Mouse (Mus musculus) hindbrain, postnatal 0 days (tissue): Measurements from ENCODE around the gene Asb11. TPM values are rescaled to one million over a fixed set of nuclear protein-coding genes. Genes with fewer than 3 reads are reported as not detected.

Experiments
- ATAC-seq: fragments of 200-750 bp; cut with Nextera tagmentation; 2 replicates; pipeline ENCODE4 v1.8.0; 2017; ENCODE audit warnings: mild to moderate bottlenecking, moderate TSS enrichment, moderate library complexity
- DNase-seq: peaks from one replicate; pipeline ENCODE4 v3.0.0-alpha.2; 2015; ENCODE audit warnings: low spot score
- H3K27ac ChIP-seq: fragments of 300-500 bp; sonication (generic); 2 replicates; pipeline ENCODE4 v1.5.1; 2014; ENCODE audit warnings: mild to moderate bottlenecking
- H3K27me3 ChIP-seq: fragments of 300-500 bp; sonication (generic); 2 replicates; pipeline ENCODE4 v1.6.1; 2014; ENCODE audit warnings: low read length, mixed read lengths; ENCODE audit not compliant: insufficient read depth
- H3K36me3 ChIP-seq: fragments of 300-500 bp; sonication (generic); 2 replicates; pipeline ENCODE4 v1.6.1; 2014; ENCODE audit warnings: low read length, mixed read lengths; ENCODE audit not compliant: insufficient read depth
- H3K4me1 ChIP-seq: fragments of 300-500 bp; sonication (generic); 2 replicates; pipeline ENCODE4 v1.6.1; 2014; ENCODE audit warnings: antibody characterized with exemption, low read length, mixed read lengths; ENCODE audit not compliant: insufficient read depth
- H3K4me2 ChIP-seq: fragments of 300-500 bp; sonication (generic); 2 replicates; pipeline ENCODE4 v1.6.1; 2014; ENCODE audit warnings: low read depth, mild to moderate bottlenecking, low read length, moderate library complexity, mixed read lengths
- H3K4me3 ChIP-seq: fragments of 300-500 bp; sonication (generic); 2 replicates; pipeline ENCODE4 v1.5.1; 2014; ENCODE audit warnings: low read length
- H3K9ac ChIP-seq: fragments of 300-500 bp; sonication (generic); replicated peaks from 2 replicates; pipeline ENCODE4 v1.6.1; 2014; ENCODE audit warnings: mild to moderate bottlenecking, low read length, moderate library complexity, mixed read lengths
- H3K9me3 ChIP-seq: fragments of 300-500 bp; sonication (generic); 2 replicates; pipeline ENCODE4 v1.6.1; 2016; ENCODE audit warnings: low read length, mixed read lengths
- CTCF ChIP-seq: IDR thresholded peaks from 2 replicates; pipeline ENCODE4 v1.5.1; 2016; ENCODE audit warnings: antibody characterized with exemption, control low read depth, low read depth
- WGBS: fragments of 180-500 bp; shearing (Covaris S2); extraction: QIAGEN DNeasy Blood & Tissue Kit; methylation state at CpG from one replicate; pipeline ENCODE4 v1.1.7; 2014; 5-methylcytosine and 5-hydroxymethylcytosine counted together
- polyA plus RNA-seq: library from polyadenylated mRNA; unstranded; fragments of >200 nt; fragmentation: Nextera tagmentation; extraction: Ambion mirVana; gene quantifications from 2 replicates; pipeline ENCODE4 v1.2.1, GENCODE M21; 2015
- total RNA-seq: library from RNA; depleted of rRNA; stranded (reverse); fragments of >200 nt; gene quantifications from 2 replicates; pipeline ENCODE4 v1.2.3, GENCODE M21; 2014; rRNA removed

Gene Asb11
- total RNA-seq (not detected in 2 replicates), polyA plus RNA-seq (not detected in 2 replicates)

GRCm38 (mm10) chrX:164436709-164437108 lies at the start of gene Asb11:
Asb11 (plus strand) TSS chrX:164436994.
- Histone ChIP-seq H3K4me2 (no peak within 1 kb of the TSS), H3K27ac (no peak within 1 kb of the TSS), H3K4me1 (no peaks in the 10 kb centered on the region), H3K27me3 (no peaks in the 10 kb centered on the region), H3K4me3 (no peak within 1 kb of the TSS), H3K9me3 (no peaks in the 10 kb centered on the region), H3K9ac (no peak within 1 kb of the TSS), H3K36me3 (no peaks in the 10 kb centered on the region; the same call in 1 of the 2 replicates)
- DNase-seq (no peak), ATAC-seq (no peak)
- WGBS = 76% methylated on average over 8 of the region's 8 CpGs
- no peak for TF ChIP-seq CTCF

GRCm38 (mm10) chrX:164394091-164394490 lies 42.7 kb upstream of the Asb11 start:
- no peak overlapping the region for H3K27ac ChIP-seq
- no peak for TF ChIP-seq CTCF
- no peak overlapping the region for H3K4me2 ChIP-seq
- H3K36me3 ChIP-seq = no peaks in the 10 kb centered on the region
- no peaks in the 10 kb centered on the region for H3K27me3 ChIP-seq
- whole genome bisulfite sequencing = 80% methylated on average over 4 of the region's 4 CpGs
- H3K9ac ChIP-seq = no peak overlapping the region
- no peaks in the 10 kb centered on the region for H3K4me1 ChIP-seq
- H3K4me3 ChIP-seq = no peak overlapping the region
- no peaks in the 10 kb centered on the region for H3K9me3 ChIP-seq
- no peak for DNase-seq
- no peak for ATAC-seq

GRCm38 (mm10) chrX:164398456-164398855 lies 38.3 kb upstream of the Asb11 start:
- TF ChIP-seq CTCF = peak; percentile 60
- Histone ChIP-seq H3K4me3 (no peak overlapping the region), H3K36me3 (no peaks in the 10 kb centered on the region), H3K9ac (no peak overlapping the region), H3K27me3 (no peaks in the 10 kb centered on the region), H3K9me3 (no peaks in the 10 kb centered on the region), H3K27ac (no peak overlapping the region), H3K4me1 (no peaks in the 10 kb centered on the region), H3K4me2 (no peak overlapping the region)
- WGBS = 60% methylated on average over 3 of the region's 3 CpGs
- ATAC-seq = 0 out of 2 replicates have a peak, but pooled peaks have one; percentile 38
- DNase-seq = peak; percentile 50

- no peak for DNase-seq
- Histone ChIP-seq H3K27me3 (no peaks in the 10 kb centered on the region), H3K4me2 (no peak overlapping the region), H3K4me1 (no peaks in the 10 kb centered on the region), H3K9me3 (no peaks in the 10 kb centered on the region), H3K36me3 (no peaks in the 10 kb centered on the region), H3K27ac (no peak overlapping the region), H3K4me3 (no peak overlapping the region), H3K9ac (no peak overlapping the region)
- ATAC-seq = no peak
- no peak for TF ChIP-seq CTCF
Observed at GRCm38 (mm10) chrX:164405080-164405649, 31.6 kb upstream of the Asb11 start.

GRCm38 (mm10) chrX:164406133-164407022 lies 30.4 kb upstream of the Asb11 start:
- no peaks in the 10 kb centered on the region for H3K9me3 ChIP-seq
- H3K4me1 ChIP-seq = no peaks in the 10 kb centered on the region
- no peak for TF ChIP-seq CTCF
- no peaks in the 10 kb centered on the region for H3K36me3 ChIP-seq
- 76% methylated on average over 9 of the region's 9 CpGs for WGBS
- no peak overlapping the region for H3K9ac ChIP-seq
- no peaks in the 10 kb centered on the region for H3K27me3 ChIP-seq
- H3K4me3 ChIP-seq = no peak overlapping the region
- no peak for ATAC-seq
- no peak for DNase-seq
- H3K27ac ChIP-seq = no peak overlapping the region
- no peak overlapping the region for H3K4me2 ChIP-seq

- Histone ChIP-seq H3K4me1 (no peaks in the 10 kb centered on the region), H3K27me3 (no peaks in the 10 kb centered on the region), H3K9me3 (no peaks in the 10 kb centered on the region), H3K4me3 (no peak overlapping the region), H3K27ac (no peak overlapping the region), H3K36me3 (no peaks in the 10 kb centered on the region), H3K9ac (no peak overlapping the region), H3K4me2 (no peak overlapping the region)
- DNase-seq (no peak), ATAC-seq (no peak)
- TF ChIP-seq CTCF = no peak
- WGBS = 82% methylated on average over 3 of the region's 3 CpGs
Observed at GRCm38 (mm10) chrX:164408301-164408927, 28.4 kb upstream of the Asb11 start.
